Mouse (Mus musculus) central nervous system, embryonic 14 days (tissue): ENCODE measurements around the gene Gmeb2. TPM values are rescaled to one million over a fixed set of nuclear protein-coding genes. Genes with fewer than 3 reads are reported as not detected.

Source experiments
- polyA plus RNA-seq: library from polyadenylated mRNA; depleted of rRNA; stranded (reverse); fragments of >200 nt; gene quantifications from 2 replicates; pipeline ENCODE4 v1.2.3, GENCODE M21; 2012; rRNA removed

Gmeb2 gene
- polyA plus RNA-seq: 32.1 and 35.0 TPM in 2 replicates

DNA sequence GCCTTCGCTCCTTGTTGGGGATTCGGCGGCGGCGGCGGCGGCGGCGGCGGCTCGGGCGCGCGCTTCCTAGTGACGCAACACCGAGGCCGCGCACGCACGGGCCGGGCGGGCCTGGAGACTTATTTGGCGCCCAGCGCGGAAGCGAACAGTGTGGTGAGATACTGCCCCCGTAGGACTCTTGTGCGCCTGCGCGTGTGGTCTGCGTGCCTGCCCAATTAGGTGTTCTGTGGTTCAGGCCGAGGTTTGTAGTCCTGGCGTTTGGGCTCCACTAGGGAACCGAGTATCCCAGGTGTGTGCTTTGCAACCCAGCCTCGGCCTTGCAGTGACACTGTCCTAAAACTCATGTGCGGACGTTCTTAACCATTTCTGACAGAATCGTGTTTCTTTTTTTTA is at the start of gene Gmeb2:
Gene Gmeb2 (minus strand): TSS at position 78 of the 393 bp plus-strand sequence.

DNA sequence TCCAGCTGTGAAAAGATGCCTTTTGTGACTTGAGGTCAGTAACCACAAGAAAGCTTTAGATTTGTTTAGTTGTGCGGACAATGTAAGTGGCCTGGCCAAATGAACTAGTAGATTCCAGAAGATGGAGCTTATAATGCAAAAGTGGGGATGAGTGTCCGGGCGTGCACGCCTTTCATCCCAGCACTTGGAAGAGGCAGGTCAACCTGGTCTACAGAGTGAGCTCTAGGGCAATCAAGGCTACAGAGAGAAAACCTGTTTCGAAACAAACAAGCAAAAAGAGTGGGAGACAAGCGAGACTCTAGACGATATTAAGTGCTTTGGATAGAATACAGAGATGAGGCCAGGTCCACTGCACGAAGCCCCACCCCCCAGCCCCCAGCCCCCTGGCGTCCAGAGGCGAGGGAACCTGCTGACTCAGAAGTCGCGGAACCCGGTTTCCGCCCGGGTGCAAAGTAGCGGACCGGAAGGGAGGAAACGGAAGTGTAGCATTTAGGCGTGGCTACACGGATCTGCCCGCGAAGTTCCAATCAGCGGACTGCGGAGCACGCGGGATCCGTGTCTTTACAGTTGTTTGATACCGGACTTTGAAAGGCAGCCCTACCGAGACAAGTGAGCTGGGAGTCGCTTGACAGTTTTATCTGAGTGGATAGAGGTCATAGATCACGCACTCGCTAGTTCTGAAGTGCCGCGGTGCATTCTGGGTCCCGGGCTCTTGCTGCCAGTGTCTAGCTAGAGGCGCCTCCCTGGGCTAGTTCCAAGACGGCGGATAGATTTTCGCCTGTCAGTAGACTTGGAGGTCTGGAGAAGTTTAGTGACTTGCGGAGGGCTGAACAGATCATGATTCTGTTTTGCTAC is 31.6 kb upstream of the Gmeb2 start, which contains the start of gene Rtel1:
Gene Rtel1 (plus strand): TSS at position 492 of the 855 bp plus-strand sequence.

DNA sequence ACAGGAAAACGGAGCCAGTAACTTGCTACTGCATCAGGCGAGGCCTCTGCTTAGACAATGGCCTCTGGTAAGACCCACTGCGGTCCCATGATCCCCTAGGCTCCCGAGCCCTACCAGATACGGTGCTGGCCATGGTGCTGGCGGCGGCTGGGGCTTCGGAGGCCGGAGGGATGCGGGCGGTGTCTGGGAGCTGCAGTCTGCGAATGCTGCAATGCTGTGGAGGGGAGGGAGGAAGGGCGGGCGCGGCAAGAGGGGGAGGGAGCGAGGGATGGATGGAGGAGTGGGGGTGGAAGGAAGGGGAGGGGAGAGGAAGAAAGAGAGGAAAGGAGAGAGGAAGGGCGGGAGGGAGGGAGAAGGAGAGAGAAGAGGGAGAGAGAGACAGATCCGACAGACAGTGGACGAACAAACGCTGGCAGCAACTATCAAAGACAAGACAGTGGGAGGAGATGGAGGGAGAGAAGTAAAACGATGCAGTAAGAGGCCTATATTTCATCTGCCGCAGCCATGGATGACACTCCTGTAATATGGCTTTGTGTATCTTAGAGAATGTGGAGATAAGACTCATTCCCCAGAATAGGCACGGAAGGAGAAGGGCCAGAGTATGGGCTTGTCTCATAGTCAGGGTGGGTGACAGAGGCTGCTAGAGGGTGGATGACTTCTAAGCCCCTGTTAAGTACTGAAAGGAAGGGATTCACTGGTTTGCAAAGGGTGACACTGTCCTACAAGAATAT is 26.4 kb upstream of the Gmeb2 start, which contains the start of gene Stmn3:
Gene Stmn3 (minus strand): TSS at position 421 of the 731 bp plus-strand sequence.

DNA sequence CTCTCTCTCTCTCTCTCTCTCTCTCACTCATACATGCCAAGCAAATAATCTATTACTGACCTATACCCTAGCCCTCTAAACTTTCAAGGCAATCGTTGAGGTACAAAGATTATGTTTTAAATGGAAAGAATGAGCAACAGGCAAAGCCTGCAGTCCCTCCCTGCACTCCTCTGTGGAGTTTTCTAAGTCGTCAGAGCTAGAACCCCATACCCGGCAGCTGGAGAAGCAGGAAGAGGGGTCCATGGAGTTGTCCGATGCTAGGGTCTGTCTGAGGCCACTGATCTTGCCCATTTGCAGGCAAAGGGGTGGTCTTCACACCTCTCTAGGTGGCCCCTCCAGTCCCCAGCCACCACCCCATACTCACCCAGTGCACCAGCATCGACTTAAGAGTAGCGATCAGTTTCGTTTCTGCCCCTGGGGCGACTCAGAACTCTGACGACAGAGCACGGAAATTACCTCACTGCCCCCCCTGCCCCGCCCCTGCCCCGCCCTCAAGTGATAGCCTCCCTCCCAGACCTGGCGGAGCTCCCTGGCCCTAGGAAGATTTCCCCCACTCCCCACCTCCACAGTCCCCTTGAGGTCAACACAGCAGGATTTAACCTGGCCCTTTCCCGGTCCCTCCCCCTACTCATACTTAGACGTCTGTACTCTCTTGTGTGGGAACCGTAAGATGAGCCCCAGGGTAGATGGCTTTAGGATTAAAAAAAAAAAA is 46.1 kb downstream of the Gmeb2 start, which contains the start of gene Helz2:
Gene Helz2 (minus strand): TSS at position 426 of the 712 bp plus-strand sequence.

DNA sequence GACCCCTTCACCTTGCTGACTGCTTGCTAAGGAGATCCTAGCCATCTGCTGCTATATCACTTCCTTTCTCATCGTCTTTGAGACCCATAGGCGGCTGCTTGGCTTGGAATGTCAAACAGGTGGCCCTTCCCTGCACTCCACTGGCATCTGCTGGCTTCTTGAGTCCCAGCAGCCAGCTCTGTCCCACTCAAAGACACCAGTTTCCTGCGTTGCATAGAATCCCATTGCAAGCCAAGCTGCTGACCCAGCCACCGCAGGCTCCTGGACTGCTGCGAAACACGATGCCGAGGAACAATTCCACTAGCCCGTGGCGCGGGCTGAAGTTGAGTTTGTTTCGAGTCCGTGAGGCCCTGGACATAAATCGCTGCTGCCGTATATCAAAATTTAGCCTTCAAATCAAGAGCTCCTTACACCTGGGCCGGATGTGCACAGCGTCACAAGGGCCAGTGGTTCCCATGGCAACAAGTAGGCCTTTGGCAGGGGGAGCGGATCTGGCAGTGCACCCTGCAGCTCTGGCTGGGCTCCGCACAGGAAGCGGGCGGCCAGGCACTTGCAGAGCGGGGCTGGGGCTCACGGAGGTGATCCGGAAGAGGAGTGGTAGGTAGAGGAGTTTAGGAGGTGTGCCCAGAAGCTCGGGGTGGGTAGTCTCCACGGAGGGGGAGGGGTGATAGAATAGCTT is 68.2 kb downstream of the Gmeb2 start, which contains the start of gene Fndc11:
Gene Fndc11 (plus strand): TSS at position 476 of the 679 bp plus-strand sequence.

GRCm38 (mm10) chr2:181213021-181213445 is 74.8 kb downstream of the Gmeb2 start, which contains the start of gene Srms:
TSS of gene Srms (minus strand) at chr2:181213185.

GRCm38 (mm10) chr2:181202422-181202821 is 85.4 kb downstream of the Gmeb2 start, which contains the start of gene Ptk6:
TSS of gene Ptk6 (minus strand) at chr2:181202789.

Other genes with a start within 250 kb of the Gmeb2 start
- gene Chrna4, start 244.5 kb downstream of the Gmeb2 start, polyA plus RNA-seq: 13.0 and 15.8 TPM in 2 replicates
- gene Kcnq2, start 152.7 kb downstream of the Gmeb2 start, polyA plus RNA-seq: 66.5 and 69.9 TPM in 2 replicates
- gene Eef1a2, start 131.0 kb downstream of the Gmeb2 start, polyA plus RNA-seq: 86.1 and 90.0 TPM in 2 replicates
- 247 and 280 TPM in 2 replicates for gene Ppdpf, start 100.8 kb downstream of the Gmeb2 start, polyA plus RNA-seq
- 0.02 and 0.03 TPM in 2 replicates for gene Ptk6, start 85.2 kb downstream of the Gmeb2 start, polyA plus RNA-seq
- gene Srms, start 74.8 kb downstream of the Gmeb2 start, polyA plus RNA-seq: 0.15 and 0.21 TPM in 2 replicates
- gene Fndc11, start 68.0 kb downstream of the Gmeb2 start, polyA plus RNA-seq: 0.07 and 0.09 TPM in 2 replicates
- 2.3 and 3.6 TPM in 2 replicates for gene Helz2, start 46.0 kb downstream of the Gmeb2 start, polyA plus RNA-seq
- 686 and 740 TPM in 2 replicates for gene Stmn3, start 26.5 kb upstream of the Gmeb2 start, polyA plus RNA-seq
- 119 and 121 TPM in 2 replicates for gene Rtel1, start 31.7 kb upstream of the Gmeb2 start, polyA plus RNA-seq
- 122 and 128 TPM in 2 replicates for gene Zgpat, start 76.9 kb upstream of the Gmeb2 start, polyA plus RNA-seq
- gene Arfrp1, start 77.4 kb upstream of the Gmeb2 start, polyA plus RNA-seq: 106 and 119 TPM in 2 replicates
- gene Lime1, start 92.0 kb upstream of the Gmeb2 start, polyA plus RNA-seq: 110 and 111 TPM in 2 replicates
- gene Zbtb46, start 171.4 kb upstream of the Gmeb2 start, polyA plus RNA-seq: 10.5 and 11.4 TPM in 2 replicates
- not detected in 2 replicates for gene Abhd16b, start 205.2 kb upstream of the Gmeb2 start, polyA plus RNA-seq
- 124 TPM in 2 replicates for gene Tpd52l2, start 209.1 kb upstream of the Gmeb2 start, polyA plus RNA-seq
- 136 and 141 TPM in 2 replicates for gene Dnajc5, start 232.4 kb upstream of the Gmeb2 start, polyA plus RNA-seq